In the genomic region with DNA sequence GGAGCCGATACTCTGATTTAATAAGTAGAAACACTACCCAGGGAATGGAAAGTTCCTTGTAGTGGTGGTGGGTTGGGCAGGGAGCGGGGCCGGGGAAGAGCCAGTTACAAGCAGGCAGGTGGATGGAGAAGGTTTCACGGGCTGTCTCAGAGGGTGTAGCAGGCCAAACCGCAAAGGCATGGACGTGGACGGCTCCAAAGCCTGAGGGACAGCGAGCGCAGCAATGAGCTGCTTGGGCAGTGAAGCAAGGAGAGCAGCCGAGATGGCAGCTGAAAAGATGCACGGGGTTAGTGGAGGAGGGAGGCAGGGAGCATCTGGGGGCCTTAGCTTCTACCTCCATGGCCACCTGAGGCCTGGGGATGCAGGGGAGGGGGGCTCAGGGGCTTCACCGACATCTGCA, we compare ENCODE assay signal across 31 mouse cellular contexts. TPM values are rescaled to one million over a fixed set of nuclear protein-coding genes. Genes with fewer than 3 reads are reported as not detected.
A peak's percentile ranks its signal among the peaks of the same experiment; 100 is the strongest.
DNase-seq lines count a peak whose midpoint lies in the region; ATAC-seq and TF ChIP-seq lines count a peak whose summit lies in the region.
"Had no signal": no experiment of that assay in that cellular context is flagged by ENCODE, and none has a peak within 500 bp of the region (broad histone marks: within the 10 kb centered on the region; RNA-seq: fewer than 3 reads in every experiment).

No protein-coding gene starts in this region.

- H3K36me3 ChIP-seq in kidney, postnatal 0 days (ENCODE audit: insufficient read depth, low read length) = no peaks in the 10 kb centered on the region
- H3K36me3 ChIP-seq in kidney, embryonic 16.5 days (ENCODE audit: insufficient read depth, low read length) = no peaks in the 10 kb centered on the region
- H3K36me3 ChIP-seq in neural tube, embryonic 14.5 days (ENCODE audit: control insufficient read depth, insufficient read depth, low read length) = no peaks in the 10 kb centered on the region
- H3K36me3 ChIP-seq in neural tube, embryonic 15.5 days = no peaks in the 10 kb centered on the region
- no peaks in the 10 kb centered on the region for H3K36me3 ChIP-seq in hindbrain, postnatal 0 days (ENCODE audit: insufficient read depth, low read length)
- H3K36me3 ChIP-seq: embryonic facial prominence, embryonic 13.5 days; forebrain, embryonic 12.5 days; heart, embryonic 13.5 days; limb, embryonic 12.5 days had no signal

- H3K9me3 ChIP-seq in kidney, postnatal 0 days (replicated peaks; ENCODE audit: low read length) = no peaks in the 10 kb centered on the region
- H3K9me3 ChIP-seq in kidney, embryonic 16.5 days (ENCODE audit: low read length) = no peaks in the 10 kb centered on the region
- no peaks in the 10 kb centered on the region for H3K9me3 ChIP-seq in neural tube, embryonic 14.5 days (ENCODE audit: control insufficient read depth, low read length)
- no peaks in the 10 kb centered on the region for H3K9me3 ChIP-seq in neural tube, embryonic 15.5 days (replicated peaks)
- H3K9me3 ChIP-seq in hindbrain, postnatal 0 days (ENCODE audit: low read length) = no peaks in the 10 kb centered on the region
- H3K9me3 ChIP-seq: embryonic facial prominence, embryonic 13.5 days; forebrain, embryonic 12.5 days; heart, embryonic 13.5 days; limb, embryonic 12.5 days had no signal

- H3K9ac ChIP-seq in kidney, postnatal 0 days (ENCODE audit: low read depth, low read length) = no peak overlapping the region
- no peak overlapping the region for H3K9ac ChIP-seq in kidney, embryonic 16.5 days (replicated peaks; ENCODE audit: low read length)
- H3K9ac ChIP-seq in neural tube, embryonic 14.5 days (replicated peaks; ENCODE audit: low read depth, low read length) = no peak overlapping the region
- no peak overlapping the region for H3K9ac ChIP-seq in neural tube, embryonic 15.5 days (replicated peaks)
- no peak overlapping the region for H3K9ac ChIP-seq in hindbrain, postnatal 0 days (replicated peaks; ENCODE audit: low read length)
- H3K9ac ChIP-seq: embryonic facial prominence, embryonic 13.5 days; forebrain, embryonic 12.5 days; heart, embryonic 13.5 days; limb, embryonic 12.5 days; liver, postnatal 0 days had no signal

- no peak overlapping the region for H3K4me2 ChIP-seq in kidney, postnatal 0 days (ENCODE audit: low read length)
- no peak overlapping the region for H3K4me2 ChIP-seq in kidney, embryonic 16.5 days (replicated peaks; ENCODE audit: low read depth, low read length)
- no peak overlapping the region for H3K4me2 ChIP-seq in neural tube, embryonic 14.5 days (ENCODE audit: low read depth, low read length)
- H3K4me2 ChIP-seq in neural tube, embryonic 15.5 days = no peak overlapping the region
- H3K4me2 ChIP-seq in hindbrain, postnatal 0 days (ENCODE audit: low read depth, low read length) = no peak overlapping the region
- H3K4me2 ChIP-seq: embryonic facial prominence, embryonic 13.5 days; forebrain, embryonic 12.5 days; heart, embryonic 13.5 days; limb, embryonic 12.5 days; liver, embryonic 11.5 days had no signal

- no peak overlapping the region for H3K4me3 ChIP-seq in kidney, postnatal 0 days (replicated peaks; ENCODE audit: low read depth, low read length)
- H3K4me3 ChIP-seq in kidney, embryonic 16.5 days (ENCODE audit: low read length) = no peak overlapping the region
- H3K4me3 ChIP-seq in neural tube, embryonic 14.5 days (ENCODE audit: low read depth, low read length) = no peak overlapping the region
- no peak overlapping the region for H3K4me3 ChIP-seq in neural tube, embryonic 15.5 days (replicated peaks)
- H3K4me3 ChIP-seq in hindbrain, postnatal 0 days (ENCODE audit: low read length) = no peak overlapping the region
- H3K4me3 ChIP-seq: embryonic facial prominence, embryonic 13.5 days; erythroblast, embryonic 14.5 days; forebrain, embryonic 12.5 days; heart, adult 2 months; heart, embryonic 13.5 days; layer of hippocampus, adult 2 months; limb, embryonic 12.5 days had no signal

- no peaks in the 10 kb centered on the region for H3K27me3 ChIP-seq in kidney, postnatal 0 days (ENCODE audit: insufficient read depth, low read length)
- no peaks in the 10 kb centered on the region for H3K27me3 ChIP-seq in kidney, embryonic 16.5 days (ENCODE audit: insufficient read depth, low read length)
- H3K27me3 ChIP-seq in neural tube, embryonic 14.5 days (ENCODE audit: control insufficient read depth, insufficient read depth, low read length) = no peaks in the 10 kb centered on the region
- H3K27me3 ChIP-seq in neural tube, embryonic 15.5 days (replicated peaks) = no peaks in the 10 kb centered on the region
- H3K27me3 ChIP-seq in hindbrain, postnatal 0 days (ENCODE audit: insufficient read depth, low read length) = no peaks in the 10 kb centered on the region
- H3K27me3 ChIP-seq: limb, embryonic 12.5 days had no signal

- ATAC-seq in kidney, postnatal 0 days (replicated peaks; ENCODE audit: low FRiP score, low read depth) = no peak
- no peak for ATAC-seq in kidney, embryonic 16.5 days (ENCODE audit: low FRiP score, low TSS enrichment)
- ATAC-seq in neural tube, embryonic 14.5 days (ENCODE audit: low read depth) = peak; percentile 11; the same call in 1 of the 2 replicates
- no peak for ATAC-seq in neural tube, embryonic 15.5 days (ENCODE audit: low FRiP score)
- ATAC-seq in hindbrain, postnatal 0 days = 0 out of 2 replicates have a peak, but pooled peaks have one; percentile 10
- ATAC-seq: activated CD4-positive, CD25-positive, alpha-beta regulatory T cell, adult 4 months; intestine, postnatal 0 days; liver, postnatal 0 days; lung, postnatal 0 days had no signal

- TF ChIP-seq CTCF in kidney, postnatal 0 days (IDR thresholded peaks at IDR 0.05; ENCODE audit: low read depth) = no peak
- no peak for TF ChIP-seq CTCF in hindbrain, postnatal 0 days (IDR thresholded peaks at IDR 0.05; ENCODE audit: low read depth)

- 36% methylated on average over 12 of the region's 12 CpGs for WGBS in kidney, postnatal 0 days
- 27% methylated on average over 12 of the region's 12 CpGs for WGBS in kidney, embryonic 16.5 days
- 48% methylated on average over 12 of the region's 12 CpGs for WGBS in neural tube, embryonic 14.5 days
- 48% methylated on average over 12 of the region's 12 CpGs for WGBS in neural tube, embryonic 15.5 days
- WGBS in hindbrain, postnatal 0 days = 38% methylated on average over 12 of the region's 12 CpGs

- no peak overlapping the region for H3K27ac ChIP-seq in kidney, postnatal 0 days
- H3K27ac ChIP-seq in kidney, embryonic 16.5 days (ENCODE audit: low read length) = no peak overlapping the region
- H3K27ac ChIP-seq in neural tube, embryonic 14.5 days (ENCODE audit: low read depth, low read length) = no peak overlapping the region
- H3K27ac ChIP-seq in neural tube, embryonic 15.5 days (replicated peaks) = no peak overlapping the region
- no peak overlapping the region for H3K27ac ChIP-seq in hindbrain, postnatal 0 days
- H3K27ac ChIP-seq: embryonic facial prominence, embryonic 13.5 days; forebrain, embryonic 12.5 days; heart, adult 2 months; heart, embryonic 13.5 days; layer of hippocampus, adult 2 months; limb, embryonic 12.5 days; stomach, postnatal 0 days had no signal

- DNase-seq in kidney, postnatal 0 days (ENCODE audit: low spot score) = peak; percentile 9
- DNase-seq in hindbrain, postnatal 0 days (ENCODE audit: low spot score) = no peak
- DNase-seq in gastrocnemius, postnatal 25 days = no peak
- DNase-seq in testis, postnatal 10 days (ENCODE audit: low spot score) = no peak
- DNase-seq: adrenal gland, adult 8-10 months; B cell, adult 2 months; cerebellum, adult 18-20 months; cerebellum, postnatal 36 days; embryo, embryonic 11 days; gastrocnemius, postnatal 36 days; heart, adult 2 months; heart, postnatal 14 days; kidney, postnatal 25 days; layer of hippocampus, postnatal 36 days; liver, postnatal 0 days had no signal

- H3K4me1 ChIP-seq in kidney, postnatal 0 days (replicated peaks; ENCODE audit: insufficient read depth, low read length) = no peaks in the 10 kb centered on the region
- no peaks in the 10 kb centered on the region for H3K4me1 ChIP-seq in kidney, embryonic 16.5 days (ENCODE audit: insufficient read depth, low read length)
- 0 out of 2 replicates have a peak, but pooled peaks cover 2% of the 10 kb centered on the region for H3K4me1 ChIP-seq in neural tube, embryonic 14.5 days (ENCODE audit: control insufficient read depth, insufficient read depth, low read length)
- H3K4me1 ChIP-seq in neural tube, embryonic 15.5 days = peaks cover 8% of the 10 kb centered on the region
- no peaks in the 10 kb centered on the region for H3K4me1 ChIP-seq in hindbrain, postnatal 0 days (ENCODE audit: insufficient read depth, low read length)
- H3K4me1 ChIP-seq: embryonic facial prominence, embryonic 13.5 days; forebrain, embryonic 12.5 days; heart, embryonic 13.5 days; limb, embryonic 12.5 days had no signal

RNA-seq across cellular contexts. Expression of a gene that starts 40.3 kb away (rescaled TPM):
- 20.1 and 21.2 TPM in 2 replicates for polyA plus RNA-seq in kidney, postnatal 0 days (2015; fragmentation: Nextera tagmentation; extraction: Ambion mirVana)
- 19.2 and 22.7 TPM in 2 replicates for polyA plus RNA-seq in kidney, embryonic 16.5 days (2015; fragmentation: Nextera tagmentation; extraction: Ambion mirVana)
- 12.7 and 16.7 TPM in 2 replicates for polyA plus RNA-seq in neural tube, embryonic 14.5 days (2014; fragmentation: Nextera tagmentation; extraction: Ambion mirVana)
- polyA plus RNA-seq in neural tube, embryonic 15.5 days (2015; fragmentation: Nextera tagmentation; extraction: Ambion mirVana) = 13.3 and 17.6 TPM in 2 replicates
- 7.2 and 8.1 TPM in 2 replicates for total RNA-seq in hindbrain, postnatal 0 days (2014; rRNA removed)
- 8.8 and 10.5 TPM in 2 replicates for polyA plus RNA-seq in hindbrain, postnatal 0 days (2015; fragmentation: Nextera tagmentation; extraction: Ambion mirVana)
- 1 to 10 TPM; 8.5 to 9.6 TPM for total RNA-seq in gastrocnemius, postnatal 25 days (2021)

RNA-seq across cellular contexts. Expression of a gene that starts 46.7 kb away (rescaled TPM):
- polyA plus RNA-seq in kidney, postnatal 0 days (2015; fragmentation: Nextera tagmentation; extraction: Ambion mirVana) = 2.6 and 3.5 TPM in 2 replicates
- 6.0 and 6.2 TPM in 2 replicates for polyA plus RNA-seq in kidney, embryonic 16.5 days (2015; fragmentation: Nextera tagmentation; extraction: Ambion mirVana)
- polyA plus RNA-seq in neural tube, embryonic 14.5 days (2014; fragmentation: Nextera tagmentation; extraction: Ambion mirVana) = 72.0 and 78.4 TPM in 2 replicates
- polyA plus RNA-seq in neural tube, embryonic 15.5 days (2015; fragmentation: Nextera tagmentation; extraction: Ambion mirVana) = 60.5 and 71.4 TPM in 2 replicates
- total RNA-seq in hindbrain, postnatal 0 days (2014; rRNA removed) = 31.3 and 34.8 TPM in 2 replicates
- 50.2 and 53.1 TPM in 2 replicates for polyA plus RNA-seq in hindbrain, postnatal 0 days (2015; fragmentation: Nextera tagmentation; extraction: Ambion mirVana)
- under 1 TPM in 1 of 2 experiments, not detected in 1; 0.29 TPM for total RNA-seq in gastrocnemius, postnatal 25 days (2021)
- total RNA-seq: CH12.LX; heart, adult 2 months; MEL had no signal
- polyA plus RNA-seq: activated CD4-positive, CD25-positive, alpha-beta regulatory T cell, adult 4 months; erythroblast, embryonic 14.5 days; heart, adult 2 months had no signal

Comparison
In these comparisons a context has a peak if more than half of its experiments do, and no peak if none do; other contexts are left out.
1. ATAC-seq: peak in neural tube, embryonic 14.5 days (single experiment) and hindbrain, postnatal 0 days (single experiment); none in kidney, postnatal 0 days (single experiment), kidney, embryonic 16.5 days (single experiment) and neural tube, embryonic 15.5 days (single experiment).